Mouse (Mus musculus): Measurements from ENCODE around the gene Igsf23.

Igsf23 gene

DNA sequence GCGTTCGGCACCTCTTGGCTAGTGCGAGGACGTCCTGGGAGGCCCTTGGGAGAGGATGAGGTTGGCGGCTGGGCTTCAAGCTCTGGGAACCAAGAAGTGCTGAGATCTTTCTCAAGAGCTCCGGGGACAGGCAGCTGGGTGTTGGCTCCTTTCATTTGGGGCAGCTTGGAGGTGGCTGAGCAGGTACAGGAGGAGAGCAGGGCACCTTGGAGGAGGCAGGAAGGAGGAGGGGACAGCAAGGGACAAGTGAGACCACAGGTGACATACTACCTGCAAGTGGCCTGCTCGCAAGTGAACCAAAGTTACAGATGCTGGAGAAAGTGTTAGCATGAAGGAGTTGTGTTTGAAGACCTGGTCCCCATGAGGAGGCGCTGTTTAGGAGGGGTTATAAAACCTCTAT is 5.8 kb downstream of the Igsf23 start:
- CTCF ChIA-PET = no interaction called here
- POLR2A ChIA-PET = interaction anchor here in 1 of 4 experiments (1.1 kb wide), 1 partner anchor 10 kb away, joined by 3 read pairs; no protein-coding TSS in a partner anchor

DNA sequence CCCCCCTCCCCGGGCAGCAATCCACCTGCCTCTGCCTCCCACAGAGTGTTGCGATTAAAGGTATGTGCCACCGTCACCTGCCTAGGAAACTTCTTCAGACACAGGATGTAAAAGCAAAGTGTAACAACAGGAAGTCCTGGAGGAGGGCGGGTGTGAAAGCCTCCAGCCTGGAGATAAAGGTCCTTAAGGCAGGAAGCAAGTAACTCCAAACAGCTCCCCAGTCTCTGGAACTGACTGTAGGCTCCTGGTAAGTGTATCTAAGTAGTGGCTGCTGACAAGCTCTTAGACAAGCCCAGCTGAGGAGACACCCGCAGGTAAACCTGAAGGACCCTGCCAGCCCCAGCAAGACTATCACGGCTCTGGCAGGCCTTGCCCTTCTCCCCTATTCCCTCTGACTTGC is 10.3 kb downstream of the Igsf23 start:
- POLR2A ChIA-PET = interaction anchor here (0.5 to 6.3 kb wide), 7 partner anchors 9 to 127 kb away, joined by 3 to 29 read pairs (median 4); partner anchors contain the start of gene Igsf23 (in 1 of the 4)

DNA sequence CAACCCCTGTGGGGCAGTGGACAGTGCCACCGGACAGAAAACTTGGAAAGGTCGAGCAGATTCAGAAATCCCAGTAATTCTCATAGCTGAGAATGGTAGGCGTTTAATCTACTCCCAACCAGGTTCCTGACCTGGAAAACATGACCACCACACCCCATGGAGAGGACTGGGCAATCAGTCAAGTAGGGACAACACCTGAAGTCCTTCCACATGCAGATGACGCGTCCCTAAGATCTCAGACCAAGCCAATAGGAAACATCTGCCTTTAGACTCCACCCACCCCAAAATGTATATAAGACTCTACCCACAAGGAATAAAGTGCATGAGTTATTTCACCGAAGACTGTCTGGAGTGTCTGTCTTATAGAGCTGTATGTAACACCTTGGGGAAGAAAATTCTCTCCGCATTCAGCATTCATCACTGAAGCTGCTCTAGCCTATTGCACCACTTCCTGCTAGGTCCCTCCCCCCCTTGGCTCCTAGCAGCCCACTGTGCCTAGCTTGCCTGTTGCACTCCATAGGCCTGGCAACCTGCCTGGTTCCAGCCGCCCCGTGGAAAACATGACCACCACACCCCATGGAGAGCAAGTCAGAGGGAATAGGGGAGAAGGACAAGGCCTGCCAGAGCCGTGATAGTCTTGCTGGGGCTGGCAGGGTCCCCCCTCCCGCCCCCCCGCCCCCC is 10.9 kb downstream of the Igsf23 start:
- POLR2A ChIA-PET = interaction anchor here (0.5 to 6.3 kb wide), 11 partner anchors 10 to 127 kb away, joined by 3 to 29 read pairs (median 4); partner anchors contain the start of gene Igsf23 (in 1 of the 4)
- CTCF ChIA-PET = interaction anchor here in 2 of 4 experiments (0.9 to 1.8 kb wide), 4 partner anchors 11 to 64 kb away, joined by 3 to 5 read pairs (median 3); no protein-coding TSS in a partner anchor

More for the DNA sequence above, 10.3 kb downstream of the Igsf23 start:
- CTCF ChIA-PET = interaction anchor here in 2 of 4 experiments (0.5 to 1.8 kb wide), 3 partner anchors 12 to 50 kb away, joined by 3 to 5 read pairs (median 3); no protein-coding TSS in a partner anchor

DNA sequence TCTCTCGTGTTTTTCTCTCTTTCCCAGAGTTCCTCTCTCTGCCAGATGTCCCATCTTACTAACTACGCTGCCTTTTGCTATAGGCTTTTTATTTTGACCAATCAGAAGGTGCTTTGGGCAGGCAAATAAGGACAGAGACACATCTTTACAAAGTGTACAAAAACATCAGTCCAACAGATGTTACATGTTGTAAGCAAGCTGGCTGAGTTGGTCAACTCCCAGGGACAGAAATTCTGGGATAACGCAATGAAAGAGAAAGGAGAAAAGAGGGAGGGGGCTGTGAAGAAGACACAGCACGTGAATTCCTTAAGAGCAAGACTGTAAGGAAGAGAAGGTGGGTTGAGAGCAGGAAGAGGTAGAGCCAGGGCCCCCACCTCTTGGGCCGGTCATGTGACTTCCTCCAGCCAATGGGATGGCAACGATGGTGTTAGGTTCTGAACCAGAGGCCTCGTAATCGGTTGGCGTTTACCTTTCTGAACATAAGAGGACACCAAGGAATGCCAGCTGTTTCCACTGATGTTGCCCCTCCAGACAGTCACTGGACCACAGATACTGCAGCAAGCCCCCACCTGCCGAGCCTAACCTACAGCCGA is 13.2 kb downstream of the Igsf23 start:
- CTCF ChIA-PET = interaction anchor here in 1 of 4 experiments (0.5 kb wide), 1 partner anchor 88 kb away, joined by 3 read pairs; no protein-coding TSS in a partner anchor
- POLR2A ChIA-PET = interaction anchor here in 3 of 4 experiments (0.9 to 6.3 kb wide), 7 partner anchors 8 to 113 kb away, joined by 3 to 29 read pairs (median 4); partner anchors contain the start of gene Igsf23 (in 1 of the 3)

DNA sequence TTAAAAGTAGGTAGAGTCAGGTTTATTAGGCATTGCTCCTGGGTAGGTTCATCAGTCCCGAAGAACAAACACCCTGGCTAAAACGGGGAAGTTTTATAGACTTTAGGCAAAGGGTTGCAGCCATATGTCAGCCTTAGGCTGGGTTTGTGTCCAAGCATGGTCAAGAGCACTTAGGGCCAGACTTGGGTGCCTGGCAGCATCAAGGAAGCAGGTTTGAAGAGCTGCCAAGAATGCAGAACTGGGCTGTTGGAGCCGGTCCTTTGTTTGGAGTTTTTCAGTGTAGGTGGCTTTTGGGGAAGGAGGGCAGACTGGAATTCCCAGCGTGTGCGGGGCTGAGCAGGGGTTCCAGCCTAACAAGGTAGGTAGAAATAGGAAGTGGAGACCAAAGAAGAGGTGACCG is 14.6 kb downstream of the Igsf23 start:
- CTCF ChIA-PET = interaction anchor here in 2 of 4 experiments (0.7 to 1.7 kb wide), 2 partner anchors 19 to 60 kb away, joined by 4 to 5 read pairs; no protein-coding TSS in a partner anchor
- POLR2A ChIA-PET = interaction anchor here in 2 of 4 experiments (1.1 to 2.3 kb wide), 4 partner anchors 12 to 17 kb away, joined by 3 to 9 read pairs (median 6); partner anchors contain the start of gene Pvr (in 2 of the 2)

DNA sequence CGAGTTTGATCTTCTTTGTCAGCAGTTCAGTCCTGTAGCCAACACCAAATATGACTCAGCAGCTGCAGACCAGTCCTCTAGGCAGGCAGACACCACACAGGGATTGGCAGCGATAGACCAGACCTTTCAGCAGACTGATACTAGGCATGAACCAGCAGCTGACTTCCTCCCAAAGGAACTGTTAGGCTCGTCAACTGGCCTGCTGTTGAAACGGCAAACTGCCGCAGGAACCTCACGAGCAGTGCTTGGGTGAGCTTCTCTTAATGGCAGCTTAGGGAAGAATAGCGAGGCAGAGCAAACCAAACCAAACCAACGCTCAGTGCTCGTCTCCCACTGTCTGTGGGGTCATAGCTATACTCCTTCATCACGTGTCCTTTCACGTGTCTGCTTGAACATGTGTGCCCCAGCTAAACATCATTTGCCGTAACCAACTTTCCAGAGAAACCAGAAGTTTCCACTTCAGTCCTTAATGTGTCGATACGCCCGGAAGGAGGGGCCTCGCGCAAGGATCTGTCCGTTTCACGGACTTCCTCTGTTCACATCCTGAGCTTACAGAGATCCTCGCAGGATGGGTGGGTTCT is 15.3 kb downstream of the Igsf23 start:
- CTCF ChIA-PET = interaction anchor here in 2 of 4 experiments (0.6 to 1.7 kb wide), 3 partner anchors 23 to 66 kb away, joined by 3 to 4 read pairs (median 3); no protein-coding TSS in a partner anchor
- POLR2A ChIA-PET = interaction anchor here in 3 of 4 experiments (0.7 to 2.3 kb wide), 15 partner anchors 9 to 172 kb away, joined by 3 to 9 read pairs (median 3); partner anchors contain the start of gene Pvr (in 2 of the 3)

DNA sequence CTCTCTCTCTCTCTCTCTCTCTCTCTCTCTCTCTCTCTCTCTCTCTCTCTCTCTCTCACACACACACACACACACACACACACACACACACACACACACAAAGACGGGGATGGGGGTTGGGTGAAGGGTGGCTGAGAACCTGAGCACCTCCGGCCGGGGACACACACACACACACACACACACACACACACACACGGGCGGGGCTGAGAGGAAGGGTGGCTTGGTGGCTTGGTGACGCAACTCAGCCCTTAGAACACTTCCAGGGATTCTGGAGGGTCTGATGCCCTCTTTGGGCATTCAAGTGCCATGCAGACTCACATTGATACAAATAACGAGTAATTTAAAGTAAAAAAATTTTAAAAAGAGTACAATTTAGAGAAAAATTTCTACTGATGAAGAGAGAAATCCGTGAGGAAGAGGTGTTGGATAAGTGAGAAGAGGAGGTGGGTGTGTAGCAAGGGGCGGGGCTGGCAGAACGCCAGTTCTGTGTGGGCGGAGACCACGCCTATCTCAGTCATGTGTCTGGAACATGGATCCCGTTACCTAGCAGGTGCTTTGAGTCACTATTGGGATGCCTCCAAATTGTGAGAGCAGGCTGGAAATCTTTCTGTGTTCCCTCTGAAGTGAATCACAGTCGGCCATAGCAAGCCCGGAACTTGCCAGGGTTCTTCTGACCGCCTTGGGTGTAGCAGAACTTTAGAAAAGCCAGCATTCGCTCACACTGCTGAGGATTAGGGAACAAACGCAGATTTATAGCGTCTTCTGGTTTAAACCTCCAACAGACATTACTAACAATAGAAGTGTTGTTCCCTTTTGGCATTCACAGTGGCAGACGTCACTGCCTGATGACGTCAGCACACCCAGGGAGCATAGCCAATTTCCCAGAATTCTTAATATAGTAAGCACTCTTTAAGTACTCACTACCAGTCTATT is 17.4 kb downstream of the Igsf23 start:
- ChIA-PET CTCF (interaction anchor here in 2 of 4 experiments (0.6 to 1.1 kb wide), 2 partner anchors 13 to 43 kb away, joined by 3 read pairs; no protein-coding TSS in a partner anchor), POLR2A (interaction anchor here in 1 of 4 experiments (0.8 to 1.8 kb wide), 3 partner anchors 19 to 459 kb away, joined by 3 to 6 read pairs (median 4); partner anchors contain the start of gene Apoe)

DNA sequence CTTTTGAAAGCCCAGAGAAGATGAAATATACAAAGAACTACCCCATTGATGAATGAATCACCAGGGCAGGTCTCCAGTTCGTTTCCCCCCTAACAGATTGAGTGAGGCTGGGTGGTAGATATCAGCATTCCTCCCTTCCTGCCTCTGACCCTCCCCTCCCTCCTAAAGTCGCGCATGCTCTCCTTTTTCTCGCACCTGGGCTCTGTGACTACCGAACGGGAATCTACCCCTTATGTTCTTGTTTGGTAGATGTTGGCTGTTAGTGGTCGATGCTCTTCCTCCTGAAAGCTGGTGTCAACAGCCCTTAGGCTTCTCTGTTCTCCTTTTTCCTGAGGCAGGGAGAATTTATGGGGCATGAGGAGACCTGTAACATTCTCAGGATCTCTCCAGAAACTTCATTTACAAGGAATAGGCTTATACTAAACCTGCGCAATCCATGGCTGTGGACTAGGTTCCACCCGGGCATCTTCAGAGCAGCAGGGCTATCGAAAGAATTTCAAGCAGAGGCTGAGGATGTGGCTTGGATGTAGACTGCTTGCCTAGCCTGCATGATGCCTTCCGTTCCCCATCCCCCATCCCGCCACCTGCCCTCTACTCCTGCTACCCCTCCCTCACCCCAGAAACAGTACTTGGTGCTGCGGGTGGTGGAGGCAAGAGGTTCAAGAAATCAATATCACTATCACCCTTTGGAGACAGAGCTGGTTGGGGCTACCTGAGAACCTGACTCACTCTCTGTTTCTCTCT is 18.3 kb downstream of the Igsf23 start:
- POLR2A ChIA-PET = interaction anchor here in 3 of 4 experiments (0.5 to 1.8 kb wide), 6 partner anchors 9 to 233 kb away, joined by 4 to 6 read pairs (median 4); partner anchors contain the start of gene Apoe (in 1 of the 3)
- CTCF ChIA-PET = interaction anchor here in 1 of 4 experiments (1.1 kb wide), 1 partner anchor 42 kb away, joined by 3 read pairs; no protein-coding TSS in a partner anchor

DNA sequence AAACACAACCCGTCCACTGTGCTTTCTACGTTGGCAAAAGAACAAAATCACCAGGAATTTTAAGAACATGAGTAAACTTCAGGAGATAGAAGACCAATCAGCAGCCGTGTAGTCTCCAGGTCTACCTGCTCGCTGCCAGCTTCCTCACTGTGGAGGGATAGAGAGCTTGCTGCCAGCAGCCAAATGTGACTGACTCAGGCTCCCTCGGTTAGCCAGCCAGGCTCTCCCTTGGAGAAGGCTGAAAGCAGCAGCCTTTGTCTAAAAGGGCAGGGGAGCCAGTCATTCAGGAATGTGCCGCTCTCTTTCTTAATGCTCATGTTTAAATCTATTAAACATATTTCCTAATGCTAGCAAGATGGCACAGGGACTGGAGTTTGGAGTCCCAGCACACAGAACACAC is 20.1 kb downstream of the Igsf23 start:
- CTCF ChIA-PET = interaction anchor here in 1 of 4 experiments (0.6 kb wide), 1 partner anchor 26 kb away, joined by 4 read pairs; no protein-coding TSS in a partner anchor

DNA sequence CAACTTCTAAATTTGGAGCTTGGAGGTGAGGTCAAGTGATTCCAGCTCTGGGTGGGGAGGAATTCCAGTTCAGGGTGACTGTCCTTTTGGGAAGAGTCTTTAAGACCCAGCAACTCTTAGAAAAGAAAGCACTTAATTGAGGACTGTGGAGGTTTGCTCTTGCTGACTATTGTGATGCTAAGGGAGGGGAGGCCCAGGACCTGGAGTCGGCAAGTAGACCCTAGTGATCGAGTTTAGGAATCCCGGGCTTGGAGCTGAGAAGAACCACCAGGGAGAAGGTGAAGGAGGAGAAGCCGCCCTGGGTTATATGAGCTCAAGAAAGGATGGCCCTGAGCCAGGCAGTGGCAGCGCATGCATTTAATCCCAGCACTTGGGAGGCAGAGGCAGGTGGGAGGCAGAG is 22.1 kb downstream of the Igsf23 start:
- ChIA-PET CTCF (interaction anchor here (0.6 to 1.4 kb wide), 11 partner anchors 10 to 312 kb away, joined by 3 to 15 read pairs (median 4); no protein-coding TSS in a partner anchor), POLR2A (interaction anchor here (0.7 to 3.6 kb wide), 35 partner anchors 8 to 257 kb away, joined by 3 to 29 read pairs (median 4); partner anchors contain the start of genes Apoc1 (in 1 of the 4), Bcam (in 1 of the 4), Igsf23 (in 1 of the 4) and Pvr (in 1 of the 4))

More for the DNA sequence above, 20.1 kb downstream of the Igsf23 start:
- POLR2A ChIA-PET = interaction anchor here in 1 of 4 experiments (2.7 to 3.6 kb wide), 2 partner anchors 9 to 10 kb away, joined by 16 to 29 read pairs; partner anchors contain the start of gene Pvr

DNA sequence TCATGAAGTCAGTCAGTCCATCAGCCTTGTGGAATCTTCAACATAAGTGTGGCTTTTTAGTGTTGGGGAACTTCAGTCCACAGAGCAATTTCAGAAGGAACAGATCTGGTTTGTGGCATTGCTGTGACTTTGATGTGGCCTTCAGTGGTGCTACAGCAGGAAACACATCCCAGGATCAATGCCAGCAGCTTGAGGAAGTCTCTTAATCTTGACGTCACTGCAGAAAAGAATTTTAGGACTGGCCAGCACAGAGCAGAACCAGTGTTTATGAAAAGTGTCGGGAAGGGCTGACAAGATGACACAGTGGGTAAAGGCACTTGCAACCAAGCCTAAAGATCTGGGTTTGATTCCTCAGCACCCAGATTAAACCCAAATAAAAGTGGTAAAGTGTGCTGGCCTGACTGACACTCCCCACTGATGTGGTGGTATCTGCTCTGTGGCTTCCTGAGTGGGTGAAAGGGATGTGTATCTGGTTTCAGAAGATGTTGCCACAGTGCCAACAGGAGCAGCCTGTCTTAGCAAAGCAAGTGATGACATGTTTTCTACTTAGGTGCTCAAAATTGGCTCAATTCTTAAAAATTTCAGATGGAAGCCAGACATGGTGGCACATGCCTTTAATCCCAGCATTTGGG is 23.6 kb downstream of the Igsf23 start:
- ChIA-PET POLR2A (interaction anchor here in 2 of 4 experiments (1.3 to 3.6 kb wide), 3 partner anchors 8 to 15 kb away, joined by 3 to 29 read pairs (median 5); no protein-coding TSS in a partner anchor), CTCF (interaction anchor here in 1 of 4 experiments (0.7 kb wide), 1 partner anchor 790 kb away, joined by 5 read pairs; no protein-coding TSS in a partner anchor)

DNA sequence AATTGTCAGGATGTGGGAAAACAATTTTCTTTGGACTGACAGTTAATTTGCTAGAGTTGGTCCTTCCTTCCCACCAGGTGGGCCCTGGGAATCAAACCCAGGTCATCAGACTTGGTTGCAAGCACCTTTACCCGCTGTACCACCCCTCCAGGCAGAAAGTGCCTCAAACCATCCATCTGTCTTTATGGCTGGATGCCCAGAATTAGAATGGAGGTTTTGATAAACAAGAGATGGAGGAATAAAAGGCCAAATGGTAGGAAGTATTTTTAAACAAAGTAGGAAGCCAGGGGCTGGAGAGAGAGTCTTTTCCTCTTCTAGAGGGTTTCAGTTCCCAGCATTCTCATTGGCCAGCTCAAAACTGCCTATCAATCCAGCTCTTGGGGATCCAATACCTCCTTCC is 25.2 kb downstream of the Igsf23 start:
- ChIA-PET CTCF (interaction anchor here in 1 of 4 experiments (0.6 kb wide), 1 partner anchor 14 kb away, joined by 3 read pairs; no protein-coding TSS in a partner anchor), POLR2A (no interaction called here)

DNA sequence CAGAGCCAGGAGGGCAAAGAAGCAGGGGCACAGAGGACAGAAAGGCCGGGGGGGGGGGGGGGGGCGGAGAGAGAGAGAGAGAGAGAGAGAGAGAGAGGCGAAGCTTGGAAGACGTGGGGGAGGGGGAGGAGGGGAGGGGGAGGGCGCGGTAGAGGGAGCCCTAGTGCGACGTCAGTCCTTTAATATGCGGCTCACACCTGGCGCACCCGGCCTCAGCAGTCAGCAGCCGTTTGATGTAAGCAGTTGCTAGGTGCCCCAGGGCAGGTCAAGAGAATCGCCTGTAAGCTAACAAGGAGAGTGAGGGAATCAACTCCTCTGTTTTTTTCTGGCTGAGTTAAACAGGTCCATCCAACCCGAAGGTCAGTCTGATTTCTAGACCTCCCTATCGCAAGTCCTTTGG is 26.8 kb downstream of the Igsf23 start:
- ChIA-PET CTCF (interaction anchor here in 2 of 4 experiments (0.5 to 1.1 kb wide), 6 partner anchors 12 to 126 kb away, joined by 3 to 5 read pairs (median 3); partner anchors contain the start of gene Igsf23 (in 1 of the 2)), POLR2A (interaction anchor here in 3 of 4 experiments (0.5 to 1.9 kb wide), 6 partner anchors 12 to 114 kb away, joined by 3 to 6 read pairs (median 4); no protein-coding TSS in a partner anchor)

DNA sequence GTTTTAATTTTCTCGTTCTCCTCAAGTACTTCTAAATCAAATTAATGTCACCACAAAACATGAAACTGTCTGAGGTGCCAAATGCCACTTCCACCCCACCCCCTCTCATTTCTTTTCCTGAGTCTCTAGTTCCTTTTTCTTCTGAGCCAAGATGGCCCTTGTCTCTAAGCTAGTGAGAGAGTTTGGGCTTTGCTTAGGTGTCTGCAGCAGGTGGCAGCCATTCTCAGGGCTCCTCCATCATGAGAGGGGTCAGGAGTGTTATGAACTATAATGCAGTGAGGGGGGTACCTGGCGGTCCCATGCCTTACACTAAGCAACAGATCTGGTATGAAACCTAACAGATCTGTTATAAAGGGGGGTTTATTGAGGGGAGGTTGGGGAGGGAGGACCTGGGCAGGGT is 27.2 kb downstream of the Igsf23 start:
- CTCF ChIA-PET = interaction anchor here in 1 of 4 experiments (0.6 to 0.7 kb wide), 3 partner anchors 11 to 126 kb away, joined by 3 to 4 read pairs (median 3); partner anchors contain the start of gene Igsf23
- POLR2A ChIA-PET = interaction anchor here in 3 of 4 experiments (0.5 to 1.9 kb wide), 6 partner anchors 12 to 114 kb away, joined by 3 to 6 read pairs (median 4); no protein-coding TSS in a partner anchor
